Mouse (Mus musculus): ENCODE results near the gene Rpl11. TPM values are rescaled to one million over a fixed set of nuclear protein-coding genes. Genes with fewer than 3 reads are reported as not detected.
A peak's percentile ranks its signal among the peaks of the same experiment; 100 is the strongest.
"Not testable (repeated sequence)": the region's sequence is repeated elsewhere in the genome, so short reads cannot be mapped to it uniquely, and the experiment has no call there.

Gene Rpl11
- polyA plus RNA-seq, 1 experiment = 148 TPM

GRCm38 (mm10) chr4:135987714-135988113 lies 65.5 kb downstream of the Rpl11 start:
- H3K9me3 ChIP-seq (ENCODE audit: control insufficient read depth, low read length) = peaks cover 5% of the 10 kb centered on the region
- peaks cover 36% of the 10 kb centered on the region for H3K36me3 ChIP-seq (ENCODE audit: control insufficient read depth)
- H3K4me1 ChIP-seq (ENCODE audit: control insufficient read depth) = peaks cover 54% of the 10 kb centered on the region
- H3K27me3 ChIP-seq (ENCODE audit: control insufficient read depth) = no peaks in the 10 kb centered on the region
- TF ChIP-seq GATA1 (IDR thresholded peaks at IDR 0.05; ENCODE audit: low read length) (no peak), TAL1 (IDR thresholded peaks at IDR 0.05; ENCODE audit: low read length) (no peak)
- peak overlapping the region; percentile 100 for H3K4me3 ChIP-seq (replicated peaks)

GRCm38 (mm10) chr4:135986943-135987710 lies 66.1 kb downstream of the Rpl11 start, which contains the start of gene Pithd1:
Gene Pithd1 (minus strand): TSS chr4:135987264.
- H3K4me1 ChIP-seq (ENCODE audit: control insufficient read depth) = peaks cover 55% of the 10 kb centered on the region
- peak within 1 kb of the TSS; percentile 100 for H3K4me3 ChIP-seq (replicated peaks)
- H3K9me3 ChIP-seq (ENCODE audit: control insufficient read depth, low read length) = peaks cover 5% of the 10 kb centered on the region
- peaks cover 42% of the 10 kb centered on the region for H3K36me3 ChIP-seq (ENCODE audit: control insufficient read depth)
- TF ChIP-seq GATA1 (IDR thresholded peaks at IDR 0.05; ENCODE audit: low read length) = no peak
- no peaks in the 10 kb centered on the region for H3K27me3 ChIP-seq (ENCODE audit: control insufficient read depth)

- TF ChIP-seq GATA1 (IDR thresholded peaks at IDR 0.05; ENCODE audit: low read length) = no peak
- no peak for TF ChIP-seq TAL1 (IDR thresholded peaks at IDR 0.05; ENCODE audit: low read length)
- Histone ChIP-seq H3K9me3 (ENCODE audit: control insufficient read depth, low read length) (peaks cover under 1% of the 10 kb centered on the region; the same call in 1 of the 2 replicates), H3K27me3 (ENCODE audit: control insufficient read depth) (no peaks in the 10 kb centered on the region), H3K36me3 (ENCODE audit: control insufficient read depth) (peaks cover 49% of the 10 kb centered on the region), H3K4me1 (ENCODE audit: control insufficient read depth) (peaks cover 58% of the 10 kb centered on the region), H3K4me3 (replicated peaks) (peak overlapping the region; percentile 100)
Measured at GRCm38 (mm10) chr4:135986301-135986942, 66.8 kb downstream of the Rpl11 start.

GRCm38 (mm10) chr4:135985769-135986168 lies 67.5 kb downstream of the Rpl11 start:
- Histone ChIP-seq H3K4me1 (ENCODE audit: control insufficient read depth) (peaks cover 58% of the 10 kb centered on the region), H3K36me3 (ENCODE audit: control insufficient read depth) (peaks cover 55% of the 10 kb centered on the region)

GRCm38 (mm10) chr4:135985193-135985592 lies 68.0 kb downstream of the Rpl11 start:
- Histone ChIP-seq H3K4me1 (ENCODE audit: control insufficient read depth) (peaks cover 55% of the 10 kb centered on the region), H3K36me3 (ENCODE audit: control insufficient read depth) (peaks cover 61% of the 10 kb centered on the region), H3K9me3 (ENCODE audit: control insufficient read depth, low read length) (no peaks in the 10 kb centered on the region), H3K27me3 (ENCODE audit: control insufficient read depth) (no peaks in the 10 kb centered on the region), H3K4me3 (replicated peaks) (peak overlapping the region; percentile 100)
- TF ChIP-seq GATA1 (IDR thresholded peaks at IDR 0.05; ENCODE audit: low read length) (peak; percentile 89), TAL1 (IDR thresholded peaks at IDR 0.05; ENCODE audit: low read length) (peak; percentile 70)

More at GRCm38 (mm10) chr4:135985769-135986168, 67.5 kb downstream of the Rpl11 start:
- Histone ChIP-seq H3K27me3 (ENCODE audit: control insufficient read depth) (no peaks in the 10 kb centered on the region), H3K9me3 (ENCODE audit: control insufficient read depth, low read length) (no peaks in the 10 kb centered on the region), H3K4me3 (replicated peaks) (peak overlapping the region; percentile 100)
- TF ChIP-seq TAL1 (IDR thresholded peaks at IDR 0.05; ENCODE audit: low read length) = no peak
- TF ChIP-seq GATA1 (IDR thresholded peaks at IDR 0.05; ENCODE audit: low read length) = no peak

GRCm38 (mm10) chr4:135984556-135984955 lies 68.7 kb downstream of the Rpl11 start:
- Histone ChIP-seq H3K27me3 (ENCODE audit: control insufficient read depth) (no peaks in the 10 kb centered on the region), H3K4me1 (ENCODE audit: control insufficient read depth) (peaks cover 53% of the 10 kb centered on the region), H3K4me3 (replicated peaks) (peak overlapping the region; percentile 100), H3K9me3 (ENCODE audit: control insufficient read depth, low read length) (no peaks in the 10 kb centered on the region), H3K36me3 (ENCODE audit: control insufficient read depth) (peaks cover 64% of the 10 kb centered on the region)
- TF ChIP-seq GATA1 (IDR thresholded peaks at IDR 0.05; ENCODE audit: low read length) (no peak), TAL1 (IDR thresholded peaks at IDR 0.05; ENCODE audit: low read length) (no peak)

- Histone ChIP-seq H3K9me3 (ENCODE audit: control insufficient read depth, low read length) (no peaks in the 10 kb centered on the region), H3K36me3 (ENCODE audit: control insufficient read depth) (peaks cover 90% of the 10 kb centered on the region), H3K27me3 (ENCODE audit: control insufficient read depth) (no peaks in the 10 kb centered on the region), H3K4me1 (ENCODE audit: control insufficient read depth) (peaks cover 43% of the 10 kb centered on the region), H3K4me3 (replicated peaks) (no peak overlapping the region)
- no peak for TF ChIP-seq GATA1 (IDR thresholded peaks at IDR 0.05; ENCODE audit: low read length)
- TF ChIP-seq TAL1 (IDR thresholded peaks at IDR 0.05; ENCODE audit: low read length) = no peak
Measured at GRCm38 (mm10) chr4:135981524-135982063, 71.6 kb downstream of the Rpl11 start.

- Histone ChIP-seq H3K4me1 (ENCODE audit: control insufficient read depth) (peaks cover 32% of the 10 kb centered on the region), H3K36me3 (ENCODE audit: control insufficient read depth) (peaks cover 93% of the 10 kb centered on the region)
- H3K4me3 ChIP-seq (replicated peaks); H3K9me3 ChIP-seq (ENCODE audit: control insufficient read depth, low read length); H3K27me3 ChIP-seq (ENCODE audit: control insufficient read depth): not testable (repeated sequence)
Measured at GRCm38 (mm10) chr4:135980223-135980622, 73.0 kb downstream of the Rpl11 start.

Other genes with a start within 250 kb of the Rpl11 start
- gene Srsf10, start 197.7 kb downstream of the Rpl11 start, polyA plus RNA-seq (2012) = 21.7 and 28.6 TPM in 2 replicates
- 0.66 and 1.0 TPM in 2 replicates for gene Pnrc2, start 179.6 kb downstream of the Rpl11 start, polyA plus RNA-seq (2012)
- 0.02 TPM in 1 of 2 replicates, not detected in the other for gene Cnr2, start 158.0 kb downstream of the Rpl11 start, polyA plus RNA-seq (2012)
- gene Fuca1, start 132.7 kb downstream of the Rpl11 start, polyA plus RNA-seq (2012) = 0.33 and 0.54 TPM in 2 replicates
- gene Hmgcl, start 107.0 kb downstream of the Rpl11 start, polyA plus RNA-seq (2012) = 4.9 and 5.7 TPM in 2 replicates
- gene Gale, start 89.7 kb downstream of the Rpl11 start, polyA plus RNA-seq (2012) = 3.9 and 5.3 TPM in 2 replicates
- gene Lypla2, start 80.8 kb downstream of the Rpl11 start, polyA plus RNA-seq (2012) = 13.4 and 14.0 TPM in 2 replicates
- 16.8 and 28.3 TPM in 2 replicates for gene Pithd1, start 66.2 kb downstream of the Rpl11 start, polyA plus RNA-seq (2012)
- 0.98 and 1.5 TPM in 2 replicates for gene Eloa, start 31.7 kb downstream of the Rpl11 start, polyA plus RNA-seq (2012)
- gene Id3, start 90.1 kb upstream of the Rpl11 start, polyA plus RNA-seq (2012) = 0.38 and 0.54 TPM in 2 replicates
- gene E2f2, start 119.0 kb upstream of the Rpl11 start, polyA plus RNA-seq (2012) = 108 and 119 TPM in 2 replicates
- gene Asap3, start 152.9 kb upstream of the Rpl11 start, polyA plus RNA-seq (2012) = 0.01 TPM in 2 replicates
- not detected in 2 replicates for gene Tcea3, start 194.3 kb upstream of the Rpl11 start, polyA plus RNA-seq (2012)
- gene Zfp46, start 231.3 kb upstream of the Rpl11 start, polyA plus RNA-seq (2012) = 0.17 and 0.27 TPM in 2 replicates